In genomic region chr17:84837780-84838179, GRCm38 (mm10) we compare ENCODE assay signal across 8 mouse cellular contexts. TPM values are rescaled to one million over a fixed set of nuclear protein-coding genes. Genes with fewer than 3 reads are reported as not detected.
DNase-seq lines count a peak whose midpoint lies in the region; ATAC-seq lines count a peak whose summit lies in the region.

No protein-coding gene starts in this region.

- peak; percentile 60 for DNase-seq in T-cell, adult 2 months (ENCODE audit: low spot score)
- peak; percentile 88 for DNase-seq in cerebellum, adult 9-10 months
- DNase-seq in frontal cortex, adult 2 months (ENCODE audit: extremely low spot score in 1 of 2, low spot score in 1 of 2): peak; percentile 36 to 89
- DNase-seq in hindlimb bud, embryonic 11.5 days (ENCODE audit: extremely low spot score, low read depth, low spot score): peak; percentile 56
- peak; percentile 70 for DNase-seq in left cerebral cortex, adult 11 months (ENCODE audit: low spot score)
- DNase-seq in right cerebral cortex, adult 2 months (ENCODE audit: low spot score in 2 of 2): peak; percentile 78 to 84
- peak; percentile 26 to 68 for DNase-seq in urinary bladder, postnatal 4 days (ENCODE audit: low spot score in 2 of 2)

- peak; percentile 99 for ATAC-seq in megakaryocyte, adult 5-6 weeks (ENCODE audit: poor library complexity, severe bottlenecking)

RNA-seq across cellular contexts. Expression of gene Lrpprc, which starts 47.2 kb away (rescaled TPM):
- 31.8 and 35.5 TPM in 2 replicates for polyA plus RNA-seq in frontal cortex, adult 2 months (2012; rRNA removed)
- 17.5 and 18.2 TPM in 2 replicates for total RNA-seq in megakaryocyte, adult 5-6 weeks (2015)
- total RNA-seq in megakaryocyte, adult 5-6 weeks (2017): 32.5 and 34.3 TPM in 2 replicates

Comparison
In these comparisons a context has a peak if more than half of its experiments do, and no peak if none do; other contexts are left out.
1. Peak in every context shown above with its lines: DNase-seq and ATAC-seq.